Mouse (Mus musculus): ENCODE results near the gene Slc15a3. TPM values are rescaled to one million over a fixed set of nuclear protein-coding genes. Genes with fewer than 3 reads are reported as not detected.

The Slc15a3 gene
- polyA plus RNA-seq (2016; fragmentation: Nextera tagmentation; extraction: Ambion mirVana): 1.0 and 1.2 TPM in 2 replicates

- no peak for ATAC-seq
Observed at GRCm38 (mm10) chr19:10839010-10839892, at the start of gene Slc15a3. Gene Slc15a3 (plus strand): TSS chr19:10839727.

GRCm38 (mm10) chr19:10790323-10790722, 49.2 kb upstream of the Slc15a3 start:
- no peak overlapping the region for H3K4me3 ChIP-seq
- H3K36me3 ChIP-seq: no peaks in the 10 kb centered on the region
- WGBS (ENCODE audit: insufficient replicate concordance): 56% methylated on average over 9 of the region's 9 CpGs
- ATAC-seq: no peak
- no peak overlapping the region for H3K4me2 ChIP-seq
- no peaks in the 10 kb centered on the region; the same call in 1 of the 2 replicates for H3K27me3 ChIP-seq (replicated peaks)
- no peaks in the 10 kb centered on the region for H3K9me3 ChIP-seq (replicated peaks)
- H3K9ac ChIP-seq: no peak overlapping the region
- H3K4me1 ChIP-seq: no peaks in the 10 kb centered on the region
- no peak overlapping the region for H3K27ac ChIP-seq

More at GRCm38 (mm10) chr19:10839010-10839892, at the start of gene Slc15a3:
- Histone ChIP-seq H3K4me3 (no peak within 1 kb of the TSS), H3K4me1 (peaks cover 4% of the 10 kb centered on the region; the same call in 1 of the 2 replicates), H3K27ac (no peak within 1 kb of the TSS), H3K27me3 (replicated peaks) (peaks cover 39% of the 10 kb centered on the region), H3K9ac (no peak within 1 kb of the TSS), H3K9me3 (replicated peaks) (no peaks in the 10 kb centered on the region), H3K36me3 (no peaks in the 10 kb centered on the region), H3K4me2 (no peak within 1 kb of the TSS)
- 52% methylated on average over 15 of the region's 15 CpGs for WGBS (ENCODE audit: insufficient replicate concordance)

- ATAC-seq: no peak
Observed at GRCm38 (mm10) chr19:10793044-10793443, 46.5 kb upstream of the Slc15a3 start.

GRCm38 (mm10) chr19:10794916-10795315, 44.6 kb upstream of the Slc15a3 start:
- Histone ChIP-seq H3K27me3 (replicated peaks) (no peaks in the 10 kb centered on the region; the same call in 1 of the 2 replicates), H3K36me3 (no peaks in the 10 kb centered on the region), H3K4me3 (no peak overlapping the region), H3K27ac (no peak overlapping the region), H3K9me3 (replicated peaks) (no peaks in the 10 kb centered on the region), H3K4me1 (no peaks in the 10 kb centered on the region), H3K4me2 (no peak overlapping the region), H3K9ac (no peak overlapping the region)
- no peak for ATAC-seq
- WGBS (ENCODE audit: insufficient replicate concordance): 77% methylated on average over 1 of the region's 1 CpGs

More at GRCm38 (mm10) chr19:10793044-10793443, 46.5 kb upstream of the Slc15a3 start:
- Histone ChIP-seq H3K9ac (no peak overlapping the region), H3K4me3 (no peak overlapping the region), H3K4me2 (no peak overlapping the region), H3K36me3 (no peaks in the 10 kb centered on the region), H3K27me3 (replicated peaks) (no peaks in the 10 kb centered on the region; the same call in none of the 2 replicates), H3K9me3 (replicated peaks) (no peaks in the 10 kb centered on the region), H3K4me1 (no peaks in the 10 kb centered on the region), H3K27ac (no peak overlapping the region)
- 25% methylated on average over 3 of the region's 3 CpGs for WGBS (ENCODE audit: insufficient replicate concordance)

- no peaks in the 10 kb centered on the region for H3K4me1 ChIP-seq
- 47% methylated on average over 10 of the region's 10 CpGs for WGBS (ENCODE audit: insufficient replicate concordance)
Observed at GRCm38 (mm10) chr19:10798576-10798975, 41.0 kb upstream of the Slc15a3 start.

GRCm38 (mm10) chr19:10799155-10799554, 40.4 kb upstream of the Slc15a3 start:
- Histone ChIP-seq H3K4me3 (no peak overlapping the region), H3K36me3 (no peaks in the 10 kb centered on the region), H3K4me1 (no peaks in the 10 kb centered on the region), H3K27me3 (replicated peaks) (no peaks in the 10 kb centered on the region; the same call in 1 of the 2 replicates), H3K9ac (no peak overlapping the region), H3K4me2 (no peak overlapping the region), H3K9me3 (replicated peaks) (no peaks in the 10 kb centered on the region), H3K27ac (no peak overlapping the region)
- whole genome bisulfite sequencing (ENCODE audit: insufficient replicate concordance): 72% methylated on average over 17 of the region's 17 CpGs
- no peak for ATAC-seq

More at GRCm38 (mm10) chr19:10798576-10798975, 41.0 kb upstream of the Slc15a3 start:
- no peak for ATAC-seq
- Histone ChIP-seq H3K27me3 (replicated peaks) (no peaks in the 10 kb centered on the region; the same call in 1 of the 2 replicates), H3K9ac (no peak overlapping the region), H3K4me3 (no peak overlapping the region), H3K36me3 (no peaks in the 10 kb centered on the region), H3K4me2 (no peak overlapping the region), H3K27ac (no peak overlapping the region), H3K9me3 (replicated peaks) (no peaks in the 10 kb centered on the region)

- H3K9me3 ChIP-seq (replicated peaks): no peaks in the 10 kb centered on the region
- no peak overlapping the region for H3K4me3 ChIP-seq
- H3K27ac ChIP-seq: no peak overlapping the region
- H3K4me2 ChIP-seq: no peak overlapping the region
- H3K4me1 ChIP-seq: no peaks in the 10 kb centered on the region
- no peak overlapping the region for H3K9ac ChIP-seq
- WGBS (ENCODE audit: insufficient replicate concordance): 43% methylated on average over 6 of the region's 6 CpGs
- ATAC-seq: no peak
- H3K36me3 ChIP-seq: no peaks in the 10 kb centered on the region
- H3K27me3 ChIP-seq (replicated peaks): no peaks in the 10 kb centered on the region; the same call in 1 of the 2 replicates
Observed at GRCm38 (mm10) chr19:10801070-10801469, 38.5 kb upstream of the Slc15a3 start.

GRCm38 (mm10) chr19:10801906-10802305, 37.6 kb upstream of the Slc15a3 start:
- Histone ChIP-seq H3K4me2 (no peak overlapping the region), H3K4me1 (no peaks in the 10 kb centered on the region), H3K27me3 (replicated peaks) (no peaks in the 10 kb centered on the region; the same call in 1 of the 2 replicates), H3K4me3 (no peak overlapping the region), H3K9me3 (replicated peaks) (no peaks in the 10 kb centered on the region), H3K9ac (no peak overlapping the region), H3K36me3 (no peaks in the 10 kb centered on the region), H3K27ac (no peak overlapping the region)
- no peak for ATAC-seq
- 65% methylated on average over 6 of the region's 6 CpGs for WGBS (ENCODE audit: insufficient replicate concordance)

- H3K9me3 ChIP-seq (replicated peaks): no peaks in the 10 kb centered on the region
- H3K27me3 ChIP-seq (replicated peaks): no peaks in the 10 kb centered on the region
- no peak overlapping the region for H3K4me3 ChIP-seq
- H3K9ac ChIP-seq: no peak overlapping the region
- H3K36me3 ChIP-seq: no peaks in the 10 kb centered on the region
- H3K4me2 ChIP-seq: no peak overlapping the region
- ATAC-seq: no peak
- H3K27ac ChIP-seq: no peak overlapping the region
- no peaks in the 10 kb centered on the region for H3K4me1 ChIP-seq
- whole genome bisulfite sequencing (ENCODE audit: insufficient replicate concordance): 27% methylated on average over 5 of the region's 5 CpGs
Observed at GRCm38 (mm10) chr19:10803751-10804150, 35.8 kb upstream of the Slc15a3 start.

- Histone ChIP-seq H3K9ac (no peak overlapping the region), H3K27ac (no peak overlapping the region), H3K4me3 (no peak overlapping the region), H3K4me1 (no peaks in the 10 kb centered on the region), H3K36me3 (no peaks in the 10 kb centered on the region), H3K9me3 (replicated peaks) (no peaks in the 10 kb centered on the region), H3K27me3 (replicated peaks) (no peaks in the 10 kb centered on the region), H3K4me2 (no peak overlapping the region)
- 71% methylated on average over 1 of the region's 2 CpGs for WGBS (ENCODE audit: insufficient replicate concordance)
- no peak for ATAC-seq
Observed at GRCm38 (mm10) chr19:10804850-10805660, 34.5 kb upstream of the Slc15a3 start.

GRCm38 (mm10) chr19:10805661-10806285, 33.8 kb upstream of the Slc15a3 start:
- no peaks in the 10 kb centered on the region for H3K36me3 ChIP-seq
- H3K9ac ChIP-seq: no peak overlapping the region
- no peaks in the 10 kb centered on the region for H3K27me3 ChIP-seq (replicated peaks)
- no peak overlapping the region for H3K27ac ChIP-seq
- ATAC-seq: no peak
- H3K4me2 ChIP-seq: no peak overlapping the region
- no peaks in the 10 kb centered on the region for H3K4me1 ChIP-seq
- no peak overlapping the region for H3K4me3 ChIP-seq
- no peaks in the 10 kb centered on the region for H3K9me3 ChIP-seq (replicated peaks)
- WGBS (ENCODE audit: insufficient replicate concordance): 74% methylated on average over 11 of the region's 11 CpGs

Measured in liver, embryonic 12.5 days (tissue).